Mouse (Mus musculus): ENCODE data around the gene Sgk1. TPM values are rescaled to one million over a fixed set of nuclear protein-coding genes. Genes with fewer than 3 reads are reported as not detected.
A peak's percentile ranks its signal among the peaks of the same experiment; 100 is the strongest.

The Sgk1 gene
- polyA plus RNA-seq, 1 experiment from 2014 or later: 29.6 TPM

DNA sequence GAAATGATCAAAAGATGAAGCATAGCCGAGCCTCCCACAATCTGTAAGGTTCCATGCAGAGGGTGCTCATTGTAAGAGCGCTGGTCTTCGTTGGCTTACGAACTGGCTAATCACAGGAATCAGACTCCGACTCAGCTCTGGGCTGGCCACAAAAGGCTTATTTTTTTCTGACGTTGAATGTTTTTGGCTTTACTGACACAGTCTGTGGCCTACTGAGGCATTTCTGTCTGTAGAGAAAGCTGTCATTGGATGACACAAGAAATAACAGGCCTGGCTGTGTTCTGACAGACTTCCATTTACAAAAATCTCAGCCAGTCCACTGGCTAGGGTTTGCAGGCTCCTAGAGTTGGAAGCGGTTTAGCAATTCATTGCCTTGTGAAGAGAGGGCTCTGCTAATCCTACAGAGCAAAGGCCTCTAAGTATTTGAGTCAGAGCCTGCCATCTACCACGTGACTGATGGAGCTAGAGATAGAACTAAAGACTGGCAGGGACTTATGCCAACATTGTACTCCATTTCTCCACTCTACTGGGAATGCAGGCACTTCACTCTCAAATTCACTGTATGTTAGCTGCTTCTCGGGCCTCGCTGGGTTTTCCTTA is 48.9 kb downstream of the Sgk1 start:
- H3K9ac ChIP-seq (ENCODE audit: low read length): no peak overlapping the region
- no peak overlapping the region for H3K4me2 ChIP-seq (ENCODE audit: low read length)
- no peak for DNase-seq (ENCODE audit: low spot score)
- no peak for ATAC-seq (replicated peaks; ENCODE audit: low FRiP score, low TSS enrichment, low read depth)
- no peak overlapping the region for H3K27ac ChIP-seq (ENCODE audit: low read depth)
- no peaks in the 10 kb centered on the region for H3K36me3 ChIP-seq (ENCODE audit: control insufficient read depth, insufficient read depth, low read length)
- WGBS: 84% methylated on average over 10 of the region's 10 CpGs
- H3K9me3 ChIP-seq (ENCODE audit: control insufficient read depth, low read length): no peaks in the 10 kb centered on the region
- H3K27me3 ChIP-seq (replicated peaks; ENCODE audit: control insufficient read depth, insufficient read depth, low read length): no peaks in the 10 kb centered on the region
- no peak overlapping the region for H3K4me3 ChIP-seq (ENCODE audit: low read depth, low read length)
- H3K4me1 ChIP-seq (replicated peaks; ENCODE audit: control insufficient read depth, insufficient read depth, low read length): no peaks in the 10 kb centered on the region

DNA sequence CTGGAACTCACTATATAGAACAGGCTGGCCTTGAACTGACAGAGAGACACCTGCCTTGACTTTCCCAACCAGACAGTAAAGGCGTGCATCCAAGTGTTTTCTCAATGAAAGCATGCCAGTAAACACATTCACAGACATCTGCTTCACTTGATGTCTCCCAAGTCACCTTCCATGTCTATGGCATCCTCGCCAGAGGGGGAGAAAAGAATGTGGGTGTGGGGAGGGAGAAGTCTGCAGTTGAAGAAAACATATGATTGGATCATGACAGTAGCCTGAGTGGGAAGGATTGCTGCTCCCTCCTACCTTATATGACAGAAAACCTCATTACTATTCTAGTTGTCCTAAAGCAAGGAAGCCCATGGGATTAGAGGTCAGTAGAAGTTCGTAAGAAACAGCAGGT is 50.8 kb downstream of the Sgk1 start:
- Histone ChIP-seq H3K9ac (ENCODE audit: low read length) (no peak overlapping the region), H3K36me3 (ENCODE audit: control insufficient read depth, insufficient read depth, low read length) (no peaks in the 10 kb centered on the region), H3K4me3 (ENCODE audit: low read depth, low read length) (no peak overlapping the region), H3K27me3 (replicated peaks; ENCODE audit: control insufficient read depth, insufficient read depth, low read length) (no peaks in the 10 kb centered on the region), H3K9me3 (ENCODE audit: control insufficient read depth, low read length) (no peaks in the 10 kb centered on the region), H3K4me2 (ENCODE audit: low read length) (no peak overlapping the region), H3K4me1 (replicated peaks; ENCODE audit: control insufficient read depth, insufficient read depth, low read length) (peaks cover 8% of the 10 kb centered on the region), H3K27ac (ENCODE audit: low read depth) (no peak overlapping the region)
- ATAC-seq (replicated peaks; ENCODE audit: low FRiP score, low TSS enrichment, low read depth) (no peak), DNase-seq (ENCODE audit: low spot score) (no peak)
- WGBS: 87% methylated on average over 3 of the region's 3 CpGs

DNA sequence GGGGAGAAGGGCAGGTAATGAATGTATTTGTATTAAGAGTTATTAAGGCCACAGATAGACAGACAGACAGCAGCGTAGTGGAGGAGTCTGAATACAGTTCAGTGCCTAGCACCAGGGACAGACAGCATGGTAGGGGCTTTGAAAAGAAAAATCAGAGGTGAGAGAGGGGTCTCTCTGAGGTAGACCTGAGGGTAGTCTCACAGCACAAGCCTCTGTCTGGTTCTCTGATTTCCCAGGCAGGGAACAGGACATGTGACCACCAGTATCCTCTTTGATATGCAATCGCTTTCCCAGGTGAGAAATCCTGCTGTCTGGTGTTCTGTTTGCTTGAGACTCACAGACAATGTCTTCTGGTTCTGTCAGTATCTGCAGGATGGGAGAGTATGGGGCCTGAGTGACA is 52.8 kb downstream of the Sgk1 start:
- no peak overlapping the region for H3K9ac ChIP-seq (ENCODE audit: low read length)
- ATAC-seq (replicated peaks; ENCODE audit: low FRiP score, low TSS enrichment, low read depth) (no peak), DNase-seq (ENCODE audit: low spot score) (no peak)
- WGBS: 83% methylated on average over 2 of the region's 2 CpGs
- H3K4me2 ChIP-seq (ENCODE audit: low read length): no peak overlapping the region
- no peaks in the 10 kb centered on the region for H3K27me3 ChIP-seq (replicated peaks; ENCODE audit: control insufficient read depth, insufficient read depth, low read length)
- H3K27ac ChIP-seq (ENCODE audit: low read depth): no peak overlapping the region
- H3K9me3 ChIP-seq (ENCODE audit: control insufficient read depth, low read length): no peaks in the 10 kb centered on the region
- H3K4me1 ChIP-seq (replicated peaks; ENCODE audit: control insufficient read depth, insufficient read depth, low read length): peaks cover 8% of the 10 kb centered on the region
- H3K4me3 ChIP-seq (ENCODE audit: low read depth, low read length): no peak overlapping the region
- H3K36me3 ChIP-seq (ENCODE audit: control insufficient read depth, insufficient read depth, low read length): no peaks in the 10 kb centered on the region

- no peaks in the 10 kb centered on the region for H3K27me3 ChIP-seq (replicated peaks; ENCODE audit: control insufficient read depth, insufficient read depth, low read length)
- no peaks in the 10 kb centered on the region for H3K36me3 ChIP-seq (ENCODE audit: control insufficient read depth, insufficient read depth, low read length)
- no peak overlapping the region for H3K27ac ChIP-seq (ENCODE audit: low read depth)
- DNase-seq (ENCODE audit: low spot score): no peak
- no peak overlapping the region for H3K9ac ChIP-seq (ENCODE audit: low read length)
- no peak for ATAC-seq (replicated peaks; ENCODE audit: low FRiP score, low TSS enrichment, low read depth)
- H3K4me1 ChIP-seq (replicated peaks; ENCODE audit: control insufficient read depth, insufficient read depth, low read length): peaks cover 8% of the 10 kb centered on the region
- no peaks in the 10 kb centered on the region for H3K9me3 ChIP-seq (ENCODE audit: control insufficient read depth, low read length)
- 0 out of 2 replicates have a peak overlapping the region, but pooled peaks have one; percentile 12 for H3K4me2 ChIP-seq (ENCODE audit: low read length)
- H3K4me3 ChIP-seq (ENCODE audit: low read depth, low read length): no peak overlapping the region
- 35% methylated on average over 12 of the region's 12 CpGs for WGBS
Measured at GRCm38 (mm10) chr10:21936513-21937221, 54.7 kb downstream of the Sgk1 start.

GRCm38 (mm10) chr10:21937222-21937605 is 55.2 kb downstream of the Sgk1 start:
- DNase-seq (ENCODE audit: low spot score) (no peak), ATAC-seq (replicated peaks; ENCODE audit: low FRiP score, low TSS enrichment, low read depth) (no peak)
- Histone ChIP-seq H3K4me2 (ENCODE audit: low read length) (0 out of 2 replicates have a peak overlapping the region, but pooled peaks have one; percentile 12), H3K27ac (ENCODE audit: low read depth) (no peak overlapping the region), H3K27me3 (replicated peaks; ENCODE audit: control insufficient read depth, insufficient read depth, low read length) (no peaks in the 10 kb centered on the region), H3K9me3 (ENCODE audit: control insufficient read depth, low read length) (no peaks in the 10 kb centered on the region), H3K36me3 (ENCODE audit: control insufficient read depth, insufficient read depth, low read length) (no peaks in the 10 kb centered on the region), H3K4me3 (ENCODE audit: low read depth, low read length) (no peak overlapping the region), H3K4me1 (replicated peaks; ENCODE audit: control insufficient read depth, insufficient read depth, low read length) (peaks cover 8% of the 10 kb centered on the region), H3K9ac (ENCODE audit: low read length) (no peak overlapping the region)
- 14% methylated on average over 9 of the region's 9 CpGs for whole genome bisulfite sequencing

DNA sequence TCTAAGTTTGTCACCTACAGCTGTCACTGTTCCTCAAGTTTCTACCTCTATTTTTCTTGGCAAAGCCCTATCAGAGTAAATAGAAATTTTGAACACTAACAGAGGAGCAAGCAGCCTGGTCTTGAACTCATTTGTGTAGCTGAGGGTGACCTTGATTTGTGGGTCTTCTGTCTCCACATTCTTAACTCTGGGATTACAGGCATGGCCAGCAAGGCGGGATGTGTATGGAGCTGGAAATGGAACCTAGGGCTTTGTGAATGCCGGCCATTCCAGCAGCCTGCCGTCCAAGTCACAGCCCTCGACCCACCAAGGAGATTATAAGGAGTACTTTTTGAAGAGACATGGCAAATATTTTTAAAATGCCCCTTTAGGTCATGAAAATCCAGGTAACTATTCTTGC is 56.2 kb downstream of the Sgk1 start:
- Histone ChIP-seq H3K4me1 (replicated peaks; ENCODE audit: control insufficient read depth, insufficient read depth, low read length) (peaks cover 8% of the 10 kb centered on the region), H3K9me3 (ENCODE audit: control insufficient read depth, low read length) (no peaks in the 10 kb centered on the region), H3K36me3 (ENCODE audit: control insufficient read depth, insufficient read depth, low read length) (no peaks in the 10 kb centered on the region), H3K27me3 (replicated peaks; ENCODE audit: control insufficient read depth, insufficient read depth, low read length) (no peaks in the 10 kb centered on the region), H3K4me3 (ENCODE audit: low read depth, low read length) (no peak overlapping the region), H3K27ac (ENCODE audit: low read depth) (no peak overlapping the region), H3K4me2 (ENCODE audit: low read length) (no peak overlapping the region), H3K9ac (ENCODE audit: low read length) (no peak overlapping the region)
- DNase-seq (ENCODE audit: low spot score) (no peak), ATAC-seq (replicated peaks; ENCODE audit: low FRiP score, low TSS enrichment, low read depth) (no peak)
- 78% methylated on average over 4 of the region's 4 CpGs for WGBS

DNA sequence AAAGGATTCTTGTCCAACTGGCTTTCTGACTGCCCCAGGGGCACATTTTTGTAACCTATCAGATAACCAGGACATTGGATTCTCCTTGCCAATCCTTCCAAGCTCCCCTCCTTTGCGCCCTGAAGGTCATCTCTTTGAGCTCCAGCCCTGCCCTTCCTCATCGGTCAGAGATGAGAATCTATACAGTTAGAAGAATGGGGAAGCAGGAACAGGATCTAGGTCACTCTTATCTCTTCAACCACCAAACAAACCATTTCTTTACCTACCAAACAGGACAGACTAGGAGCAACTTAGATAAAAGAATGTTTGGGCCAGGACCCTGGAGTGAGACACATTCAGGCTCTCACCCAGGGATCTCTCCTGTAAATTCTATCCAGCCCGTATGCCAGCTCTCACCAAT is 59.3 kb downstream of the Sgk1 start:
- no peak overlapping the region for H3K27ac ChIP-seq (ENCODE audit: low read depth)
- ATAC-seq (replicated peaks; ENCODE audit: low FRiP score, low TSS enrichment, low read depth) (no peak), DNase-seq (ENCODE audit: low spot score) (no peak)
- no peak overlapping the region for H3K4me3 ChIP-seq (ENCODE audit: low read depth, low read length)
- 54% methylated on average over 3 of the region's 3 CpGs for WGBS
- H3K36me3 ChIP-seq (ENCODE audit: control insufficient read depth, insufficient read depth, low read length): no peaks in the 10 kb centered on the region
- H3K4me1 ChIP-seq (replicated peaks; ENCODE audit: control insufficient read depth, insufficient read depth, low read length): peaks cover 8% of the 10 kb centered on the region
- no peaks in the 10 kb centered on the region for H3K9me3 ChIP-seq (ENCODE audit: control insufficient read depth, low read length)
- no peak overlapping the region for H3K4me2 ChIP-seq (ENCODE audit: low read length)
- H3K27me3 ChIP-seq (replicated peaks; ENCODE audit: control insufficient read depth, insufficient read depth, low read length): no peaks in the 10 kb centered on the region
- H3K9ac ChIP-seq (ENCODE audit: low read length): no peak overlapping the region

- Histone ChIP-seq H3K27me3 (replicated peaks; ENCODE audit: control insufficient read depth, insufficient read depth, low read length) (no peaks in the 10 kb centered on the region), H3K9me3 (ENCODE audit: control insufficient read depth, low read length) (0 out of 2 replicates have a peak, but pooled peaks cover under 1% of the 10 kb centered on the region), H3K4me1 (replicated peaks; ENCODE audit: control insufficient read depth, insufficient read depth, low read length) (no peaks in the 10 kb centered on the region), H3K36me3 (ENCODE audit: control insufficient read depth, insufficient read depth, low read length) (no peaks in the 10 kb centered on the region), H3K9ac (ENCODE audit: low read length) (no peak overlapping the region), H3K4me3 (ENCODE audit: low read depth, low read length) (no peak overlapping the region), H3K4me2 (ENCODE audit: low read length) (no peak overlapping the region), H3K27ac (ENCODE audit: low read depth) (no peak overlapping the region)
- DNase-seq (ENCODE audit: low spot score): no peak
- 91% methylated on average over 6 of the region's 6 CpGs for WGBS
- no peak for ATAC-seq (replicated peaks; ENCODE audit: low FRiP score, low TSS enrichment, low read depth)
Measured at GRCm38 (mm10) chr10:21943145-21943700, 61.2 kb downstream of the Sgk1 start.

Data from intestine, embryonic 14.5 days (tissue).